Mouse (Mus musculus) C3H10T1/2 (cell line): Measurements from ENCODE around the gene Fbxw7. TPM values are rescaled to one million over a fixed set of nuclear protein-coding genes. Genes with fewer than 3 reads are reported as not detected.

ENCODE experiments used
- polyA plus RNA-seq, 2 experiments: library from polyadenylated mRNA; unstranded; fragments of >200 nt; fragmentation: generic; extraction: Trizol; gene quantifications; one replicate each; pipeline ENCODE4 v1.2.1; 2012; ENCODE audit warnings: missing spikeins in 2 of 2

Gene Fbxw7
- polyA plus RNA-seq, result 1 to 10 TPM in 1 of 2 experiments, under 1 TPM in 1; 0.41 to 2.6 TPM

GRCm38 (mm10) chr3:84814762-84815381, at the start of gene Fbxw7:
Gene Fbxw7, plus strand, starts transcription at chr3:84815268.

Other genes starting within 250 kb of the Fbxw7 start
- 10 to 100 TPM in 1 of 2 experiments, 1 to 10 TPM in 1; 1.2 to 12.8 TPM for gene Arfip1, start 232.6 kb upstream of the Fbxw7 start, polyA plus RNA-seq
- not detected for gene Tigd4, start 221.7 kb upstream of the Fbxw7 start, polyA plus RNA-seq
- gene Tmem154, start 149.1 kb upstream of the Fbxw7 start, polyA plus RNA-seq, result under 1 TPM; 0.01 to 0.06 TPM